Mouse (Mus musculus) lung, adult 18-20 months (tissue): Measurements from ENCODE around the gene Irgc1.
A peak's percentile ranks its signal among the peaks of the same experiment; 100 is the strongest.
"Not testable (repeated sequence)": the region's sequence is repeated elsewhere in the genome, so short reads cannot be mapped to it uniquely, and the experiment has no call there.

ENCODE experiments used
- DNase-seq, 2 experiments: peaks; one replicate each; pipeline ENCODE4 v3.0.0; 2022; ENCODE audit warnings: mixed read lengths in 2 of 2

The Irgc1 gene

DNA sequence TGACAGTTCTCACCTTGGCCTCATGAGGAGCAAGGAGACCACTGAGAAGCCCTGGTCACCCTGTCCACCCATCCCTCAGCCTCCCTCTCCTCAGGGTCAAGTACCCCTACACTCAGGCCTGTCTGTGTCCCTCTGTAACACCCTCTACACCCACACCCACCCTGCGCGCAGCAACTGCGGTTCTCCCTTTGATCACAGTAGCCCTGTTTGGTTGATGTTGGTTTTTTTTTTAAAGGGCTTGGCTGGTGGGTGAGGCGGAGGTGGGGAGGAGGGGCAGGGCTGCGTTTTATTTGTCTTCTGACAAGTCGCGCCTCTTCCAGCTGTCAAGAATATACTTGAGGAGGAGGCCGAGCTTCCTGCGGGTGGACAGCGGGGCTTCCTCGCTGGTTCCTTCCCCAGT, 20.4 kb downstream of the Irgc1 start:
- DNase-seq, result no peak

- DNase-seq, result no peak
Observed at GRCm38 (mm10) chr7:24430551-24431345, 21.3 kb downstream of the Irgc1 start.

DNA sequence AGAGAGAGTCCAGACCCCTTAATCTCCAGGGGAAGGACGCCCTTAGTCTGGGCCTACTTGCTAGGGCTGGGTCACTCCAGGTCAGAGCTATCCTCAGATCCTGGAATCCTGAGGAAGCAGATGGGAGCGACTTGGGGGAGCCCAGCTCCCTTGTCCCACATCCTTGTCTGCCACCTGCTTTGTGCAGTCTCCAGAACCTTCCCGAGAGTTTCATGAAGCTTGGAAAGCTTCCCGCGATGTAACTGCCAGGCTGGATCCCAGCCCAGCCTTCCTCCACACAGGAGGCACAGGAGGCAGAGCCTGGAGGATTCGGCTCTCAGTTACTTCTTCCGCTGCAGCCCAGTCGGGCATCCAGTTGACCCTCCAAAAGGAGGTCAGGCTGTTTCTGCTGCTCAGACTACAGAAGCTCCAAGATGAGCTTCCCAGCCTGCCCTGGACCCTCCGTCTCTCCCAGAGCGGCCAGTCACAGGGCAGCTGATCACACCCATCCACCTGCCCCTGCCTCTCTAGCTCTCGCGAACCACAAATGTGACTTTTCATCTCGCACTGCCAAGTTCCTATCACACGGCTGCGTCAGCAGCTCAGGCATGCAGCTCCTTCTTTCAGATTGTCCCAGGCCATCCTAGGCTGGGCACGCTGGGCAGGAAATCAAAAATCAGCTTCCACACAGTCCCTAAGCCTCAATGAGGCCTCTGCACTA, 22.5 kb downstream of the Irgc1 start:
- no peak for DNase-seq

- no peak for DNase-seq
Observed at GRCm38 (mm10) chr7:24428725-24429124, 23.4 kb downstream of the Irgc1 start.

- DNase-seq, result no peak
Observed at GRCm38 (mm10) chr7:24427168-24427567, 24.9 kb downstream of the Irgc1 start.

DNA sequence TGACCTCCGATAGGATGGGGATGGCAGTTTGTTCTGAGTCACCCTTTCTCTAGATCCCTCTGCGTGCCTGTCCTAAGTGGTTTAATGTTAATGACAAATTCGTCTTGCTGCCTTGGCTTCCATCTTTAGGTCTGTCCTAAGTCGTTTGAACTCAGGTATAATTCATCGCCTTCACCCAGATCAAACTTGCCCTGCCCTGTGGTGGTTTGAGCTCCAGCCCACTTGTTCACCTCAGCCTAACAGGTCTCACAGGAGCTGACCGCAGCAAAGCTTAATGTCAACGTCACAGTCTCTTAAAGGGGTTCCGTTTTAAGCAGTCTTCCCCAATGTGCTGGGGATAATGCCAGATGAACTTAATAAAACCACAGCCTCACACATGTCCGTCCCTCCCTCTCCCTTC, 26.2 kb downstream of the Irgc1 start:
- DNase-seq, result no peak

DNA sequence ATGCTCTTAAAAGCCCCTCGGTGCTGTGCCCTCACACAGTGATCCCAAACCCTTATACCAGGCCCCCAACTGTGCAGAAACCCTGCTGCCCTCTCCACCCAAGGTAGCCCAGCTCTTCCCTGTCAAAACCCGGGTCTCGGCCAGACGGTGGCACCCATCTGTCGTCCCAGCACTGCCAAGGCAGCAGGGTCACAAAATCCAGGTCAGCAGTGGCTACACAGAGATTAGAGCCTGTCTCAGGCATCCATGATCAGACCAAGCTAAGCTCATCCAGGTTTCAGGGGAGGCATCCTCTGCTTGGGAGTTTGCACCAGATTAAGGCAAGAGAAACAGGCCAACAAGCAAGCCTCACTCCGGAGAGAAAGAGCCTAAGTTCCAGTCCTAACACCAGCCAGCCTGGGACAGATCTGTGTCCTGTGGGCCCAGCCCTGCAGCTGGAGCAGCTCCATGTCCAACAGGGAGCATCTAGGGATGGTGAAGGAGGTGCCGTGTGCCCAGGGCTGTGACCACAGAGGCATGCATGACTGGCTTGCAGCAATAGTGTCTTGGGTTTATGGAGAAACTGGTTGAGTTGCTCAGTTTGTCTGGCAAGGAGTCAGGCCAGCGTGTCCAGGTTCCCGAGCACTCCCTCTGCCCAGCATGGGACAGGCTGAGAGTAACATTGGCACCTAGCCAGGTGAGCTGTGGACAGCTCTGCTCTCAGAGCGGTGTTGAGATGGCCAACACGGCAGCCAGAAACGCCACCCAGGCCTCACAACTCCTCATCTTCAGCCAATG, 28.0 kb downstream of the Irgc1 start:
- DNase-seq, result peak in 1 of 2 experiments; percentile 18

DNA sequence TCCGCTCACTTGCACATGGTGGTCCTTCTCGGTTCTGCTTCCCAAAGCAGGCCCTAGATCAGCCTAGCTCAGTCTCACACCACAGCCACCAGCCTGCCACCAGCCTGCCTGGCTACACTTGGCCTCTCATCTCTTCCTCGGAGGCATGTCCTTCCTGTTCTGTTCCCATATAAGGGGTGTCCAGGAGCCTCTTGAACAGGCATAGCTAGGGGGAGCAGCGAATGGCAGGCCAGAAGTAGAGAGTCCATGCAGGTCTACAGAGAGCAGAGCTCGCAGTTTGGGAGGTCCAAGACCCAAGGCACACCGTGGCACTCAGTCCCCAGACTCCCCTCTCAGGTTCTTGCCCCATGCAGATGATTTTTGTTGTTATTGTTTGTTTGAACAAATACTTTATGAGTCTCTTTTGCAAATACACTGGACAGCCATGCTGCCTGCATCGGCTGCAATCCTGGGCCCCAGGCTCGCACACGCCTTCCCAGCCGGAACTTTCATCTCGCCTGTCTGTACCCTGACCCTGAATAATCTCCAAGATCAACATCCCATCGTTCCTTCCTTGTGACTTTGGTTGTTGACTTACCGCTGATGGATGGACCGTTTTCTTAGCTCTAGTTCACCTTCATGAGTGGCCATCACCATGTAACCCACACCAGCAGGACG, 28.9 kb downstream of the Irgc1 start:
- no peak for DNase-seq

- DNase-seq, result no peak
Observed at GRCm38 (mm10) chr7:24422251-24422650, 29.8 kb downstream of the Irgc1 start.

- no peak for DNase-seq
Observed at GRCm38 (mm10) chr7:24421648-24422047, 30.4 kb downstream of the Irgc1 start.

DNA sequence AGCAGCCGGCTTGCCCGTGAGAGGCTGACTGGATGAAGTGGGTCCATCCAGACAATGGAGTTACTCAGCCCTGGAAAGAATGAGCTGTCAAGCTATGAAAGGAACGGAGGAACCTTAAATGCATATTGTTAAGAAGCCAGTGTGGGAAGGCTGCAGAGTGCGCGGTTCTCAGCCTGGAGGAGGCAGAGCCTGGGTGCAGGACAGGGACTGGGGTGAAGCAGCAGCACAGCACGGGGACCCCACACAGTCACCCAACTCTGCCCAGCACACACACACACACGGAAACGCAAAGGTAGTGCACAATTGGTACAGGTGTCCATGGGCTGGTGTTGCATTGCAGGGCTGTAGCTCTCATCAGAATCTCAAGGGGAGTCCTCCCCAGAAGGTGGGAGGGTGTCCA, 32.5 kb downstream of the Irgc1 start:
- DNase-seq, result no peak

GRCm38 (mm10) chr7:24415261-24415660, 36.8 kb downstream of the Irgc1 start:
- no peak for DNase-seq

DNA sequence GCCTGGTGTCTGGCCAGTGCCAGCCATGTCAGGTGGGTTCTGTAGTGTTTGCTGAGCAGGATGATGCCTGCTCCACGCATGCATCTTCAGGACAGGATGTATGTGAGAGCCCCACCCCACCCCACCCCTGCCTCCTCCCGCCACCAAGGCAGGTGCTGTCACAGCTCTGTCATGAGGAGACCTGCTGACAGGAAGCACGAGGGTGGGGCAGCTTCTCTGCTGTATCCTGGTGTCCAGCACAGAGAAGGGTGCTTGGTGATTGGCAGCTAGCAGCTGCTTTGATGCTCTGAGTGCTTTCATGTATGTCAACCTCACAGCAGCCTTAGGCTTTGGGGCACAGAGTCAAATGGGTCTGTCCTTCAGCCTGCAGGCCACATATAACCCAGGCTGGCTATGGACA, 38.5 kb downstream of the Irgc1 start:
- DNase-seq, result no peak

- DNase-seq, result no peak
Observed at GRCm38 (mm10) chr7:24410831-24411230, 41.3 kb downstream of the Irgc1 start.

GRCm38 (mm10) chr7:24410123-24410522, 42.0 kb downstream of the Irgc1 start:
- no peak for DNase-seq

- no peak for DNase-seq
Observed at GRCm38 (mm10) chr7:24408186-24408585, 43.9 kb downstream of the Irgc1 start.

GRCm38 (mm10) chr7:24406528-24407344, 45.4 kb downstream of the Irgc1 start:
- peak; percentile 60 to 72 for DNase-seq

DNA sequence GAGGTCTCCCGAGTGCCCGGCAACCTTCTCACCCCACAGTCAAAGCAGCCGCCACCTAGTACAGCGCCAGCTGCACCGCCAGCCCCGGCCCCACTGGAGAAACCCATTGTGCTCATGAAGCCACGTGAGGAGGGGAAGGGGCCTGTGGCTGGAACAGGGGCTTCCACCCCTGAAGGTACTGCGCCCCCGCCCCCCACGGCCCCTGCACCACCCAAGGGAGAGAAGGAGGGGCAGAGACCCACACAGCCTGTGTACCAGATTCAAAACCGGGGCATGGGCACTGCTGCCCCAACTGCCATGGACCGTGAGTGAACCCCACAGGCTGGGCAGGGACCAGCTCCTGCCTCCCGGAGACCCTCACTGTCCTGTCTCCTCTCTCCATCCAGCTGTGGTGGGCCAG, 46.4 kb downstream of the Irgc1 start:
- no peak for DNase-seq

GRCm38 (mm10) chr7:24402851-24403250, 49.2 kb downstream of the Irgc1 start:
- DNase-seq, result no peak

GRCm38 (mm10) chr7:24400489-24400888, 51.6 kb downstream of the Irgc1 start:
- DNase-seq, result not testable (repeated sequence)

DNA sequence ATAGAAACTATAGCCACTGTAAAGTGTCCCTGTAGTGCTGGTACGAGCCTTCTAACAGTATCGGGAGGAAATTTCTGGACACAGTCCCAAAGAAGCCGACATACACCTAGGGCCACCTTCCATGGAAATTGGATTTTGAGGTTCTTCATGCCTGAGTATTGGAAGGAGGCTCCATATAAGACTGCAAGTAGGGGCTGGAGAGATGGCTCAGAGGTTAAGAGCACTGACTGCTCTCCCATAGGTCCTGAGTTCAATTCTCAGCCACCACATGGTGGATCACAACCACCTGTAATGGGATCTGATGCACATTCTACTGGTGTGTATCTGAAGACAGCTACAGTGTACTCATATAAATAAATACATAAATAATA, 52.0 kb downstream of the Irgc1 start:
- no peak for DNase-seq
